Mouse (Mus musculus): ENCODE measurements around the gene Arl3.

DNA sequence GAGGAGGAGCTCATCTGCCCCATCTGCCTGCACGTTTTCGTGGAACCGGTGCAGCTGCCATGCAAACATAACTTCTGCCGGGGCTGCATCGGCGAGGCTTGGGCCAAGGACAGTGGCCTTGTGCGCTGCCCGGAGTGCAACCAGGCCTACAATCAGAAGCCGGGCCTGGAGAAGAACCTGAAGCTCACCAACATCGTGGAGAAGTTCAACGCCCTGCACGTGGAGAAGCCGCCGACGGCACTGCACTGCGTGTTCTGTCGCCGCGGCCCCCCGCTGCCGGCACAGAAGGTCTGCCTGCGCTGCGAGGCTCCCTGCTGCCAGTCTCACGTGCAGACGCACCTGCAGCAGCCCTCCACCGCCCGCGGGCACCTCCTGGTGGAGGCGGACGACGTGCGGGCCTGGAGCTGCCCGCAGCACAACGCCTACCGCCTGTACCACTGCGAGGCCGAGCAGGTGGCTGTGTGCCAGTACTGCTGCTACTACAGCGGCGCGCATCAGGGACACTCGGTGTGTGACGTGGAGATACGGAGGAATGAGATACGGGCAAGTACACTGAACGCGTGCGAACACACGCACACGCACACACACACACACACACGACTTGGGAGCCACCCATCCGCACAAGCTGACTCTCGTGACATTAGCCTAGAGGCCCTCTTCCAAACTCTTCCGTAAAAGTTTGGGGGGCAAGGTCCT, 70.4 kb downstream of the Arl3 start:
- peak; percentile 72 for TF ChIP-seq CTCF (IDR thresholded peaks at IDR 0.05; ENCODE audit: control insufficient read depth, insufficient read depth, insufficient read length)
- TF ChIP-seq MYOD1 (IDR thresholded peaks at IDR 0.05; ENCODE audit: control insufficient read depth, insufficient read length, low read depth) = no peak
- peak; percentile 59 for TF ChIP-seq MAX (IDR thresholded peaks at IDR 0.05)
- no peak for TF ChIP-seq CEBPB (IDR thresholded peaks at IDR 0.05; ENCODE audit: low read depth)
- no peak for TF ChIP-seq USF1 (IDR thresholded peaks at IDR 0.05; ENCODE audit: low read depth)

Data from C2C12 (cell line).